Mouse (Mus musculus) gonadal fat pad, adult 2 months (tissue): ENCODE results near the gene Crispld2. TPM values are rescaled to one million over a fixed set of nuclear protein-coding genes. Genes with fewer than 3 reads are reported as not detected.

Experiments used
- DNase-seq: peaks from one replicate; pipeline ENCODE4 v3.0.0-alpha.2; 2012; ENCODE audit warnings: low read depth
- polyA plus RNA-seq: library from polyadenylated mRNA; depleted of rRNA; stranded (reverse); fragments of >200 nt; gene quantifications from 2 replicates; pipeline ENCODE4 v1.2.3, GENCODE M21; 2012; rRNA removed

The Crispld2 gene
- polyA plus RNA-seq, 1 experiment: 36.5 TPM

DNA sequence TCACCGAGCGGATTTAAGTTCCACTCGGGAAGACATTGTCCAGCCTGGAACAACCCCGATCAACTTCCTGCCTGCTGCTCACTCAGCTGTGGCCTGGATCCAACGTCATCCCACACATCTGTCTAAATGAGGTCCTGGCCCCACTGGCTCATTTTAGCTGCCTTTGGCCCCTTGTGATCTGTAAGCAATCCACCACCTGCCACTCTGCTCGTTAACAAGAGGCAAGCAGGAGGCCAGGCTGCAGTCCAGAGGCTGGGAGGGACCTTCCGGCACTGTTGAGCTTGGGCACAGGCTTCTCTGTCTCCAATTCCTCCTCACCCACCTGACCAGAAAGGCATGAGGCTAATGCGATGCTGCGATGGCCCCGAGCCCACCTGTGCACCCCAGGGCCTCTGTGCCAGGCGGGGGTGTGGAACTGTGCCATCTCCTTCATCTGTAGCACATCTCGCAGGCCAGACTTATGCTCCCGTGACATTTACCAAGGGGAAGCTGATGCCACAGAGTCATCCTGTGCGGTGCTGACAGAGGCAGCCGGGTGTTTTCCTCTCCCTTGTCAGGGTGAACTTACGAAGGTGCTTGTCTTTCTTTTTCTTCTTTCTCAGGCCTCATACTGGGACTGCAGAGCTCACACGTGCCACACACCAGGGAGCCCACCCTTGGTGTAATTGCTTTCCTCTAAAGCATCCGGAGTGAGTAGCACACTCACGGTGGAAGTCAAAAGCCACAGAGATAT lies 75.9 kb downstream of the Crispld2 start:
- no peak for DNase-seq

DNA sequence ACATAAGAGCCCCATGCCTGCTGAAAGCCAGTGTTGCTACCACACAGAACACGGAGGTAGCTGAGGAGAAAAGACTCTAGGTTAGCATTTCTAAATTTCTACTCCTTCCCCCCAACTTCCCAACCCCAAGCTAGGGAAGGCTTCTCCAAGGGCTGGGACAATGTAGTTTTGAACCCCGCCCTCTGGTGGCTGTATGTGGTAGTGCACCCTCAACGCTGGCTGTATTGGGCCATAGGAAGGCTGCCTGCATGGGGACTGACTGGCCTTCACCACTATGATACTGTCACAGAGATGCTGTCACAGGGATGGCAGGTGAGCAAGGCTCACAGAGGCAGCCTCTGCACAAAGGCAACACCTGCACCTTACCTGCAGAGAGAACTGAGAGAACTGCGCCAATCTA lies 79.4 kb downstream of the Crispld2 start:
- DNase-seq: peak; percentile 30

DNA sequence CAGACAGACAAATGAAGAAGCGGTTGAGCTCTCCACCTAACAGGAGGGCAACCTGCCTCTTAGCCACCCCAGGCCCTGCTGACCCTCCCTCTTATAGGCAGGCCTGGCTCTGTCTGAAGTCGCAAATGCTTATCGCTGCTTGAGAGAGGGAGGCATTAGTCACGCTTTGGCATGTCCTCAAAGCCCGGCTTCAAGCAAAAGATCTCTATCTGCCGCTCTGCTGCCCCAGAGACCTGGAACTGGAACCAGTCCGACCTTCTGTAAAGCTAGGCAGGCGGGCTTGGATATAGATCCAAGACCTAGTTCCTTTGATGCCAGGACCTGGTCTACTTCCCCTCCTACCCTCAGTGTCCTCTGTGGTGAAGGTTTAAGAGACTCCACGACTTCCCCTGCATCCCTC lies 80.0 kb downstream of the Crispld2 start:
- peak; percentile 36 for DNase-seq

DNA sequence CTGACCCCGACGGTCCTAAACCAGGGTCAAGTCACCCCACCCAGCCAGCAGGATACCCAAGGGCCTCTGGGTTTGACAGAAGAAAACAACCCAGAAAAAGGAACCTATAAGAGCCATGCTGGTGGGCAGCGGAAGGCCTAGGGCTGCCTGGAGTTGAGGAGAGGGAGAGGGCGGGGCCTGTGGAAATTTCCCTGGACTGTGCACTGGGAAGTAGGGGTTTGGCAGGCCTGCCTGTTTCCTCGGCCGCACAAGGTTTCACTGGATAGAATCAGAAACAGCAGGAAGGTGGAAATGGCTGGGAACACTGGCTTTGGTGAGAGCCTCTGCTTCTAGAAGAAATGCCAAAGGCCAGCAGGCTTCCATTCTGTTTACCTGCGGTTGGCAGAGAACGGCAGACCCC lies 80.6 kb downstream of the Crispld2 start:
- no peak for DNase-seq

DNA sequence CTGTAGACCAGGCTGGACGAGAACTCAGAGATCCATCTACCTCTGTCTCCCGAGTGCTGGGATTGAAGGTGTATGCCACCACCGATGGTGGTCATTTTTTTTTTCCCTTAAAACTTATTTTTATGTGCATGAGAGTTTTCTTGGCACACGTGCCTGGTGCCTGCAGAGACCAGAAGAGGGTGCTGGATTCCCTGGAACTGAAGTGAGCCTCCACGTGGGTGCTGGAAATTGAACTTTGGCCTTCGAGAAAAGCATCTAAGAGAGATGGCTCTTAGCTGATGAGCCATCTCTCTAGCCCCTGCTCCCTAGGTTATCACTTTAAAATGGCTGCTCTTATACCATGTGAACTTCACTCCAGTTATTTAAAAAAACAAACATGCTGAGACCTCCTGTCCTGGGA lies 82.3 kb downstream of the Crispld2 start:
- DNase-seq: no peak

DNA sequence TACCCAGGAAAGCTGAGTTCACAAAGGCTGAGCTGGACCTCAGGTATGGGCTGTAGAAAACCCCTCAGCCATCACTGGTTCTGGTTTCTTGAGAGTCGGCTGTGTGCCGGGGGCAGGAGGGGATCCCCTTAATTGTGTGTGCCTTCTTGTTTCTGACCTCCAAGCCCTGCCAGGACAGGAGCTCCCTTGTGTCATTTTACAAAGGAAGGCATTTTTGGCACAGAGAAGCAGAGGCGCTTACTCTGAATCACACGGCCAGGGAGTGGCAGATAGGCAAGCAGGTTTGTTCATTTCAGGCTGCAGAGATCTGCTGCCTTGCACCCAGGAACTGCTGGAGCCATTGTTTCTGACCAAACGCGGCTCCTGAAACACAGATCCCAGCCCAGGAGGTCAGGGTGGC lies 83.1 kb downstream of the Crispld2 start:
- DNase-seq: no peak

DNA sequence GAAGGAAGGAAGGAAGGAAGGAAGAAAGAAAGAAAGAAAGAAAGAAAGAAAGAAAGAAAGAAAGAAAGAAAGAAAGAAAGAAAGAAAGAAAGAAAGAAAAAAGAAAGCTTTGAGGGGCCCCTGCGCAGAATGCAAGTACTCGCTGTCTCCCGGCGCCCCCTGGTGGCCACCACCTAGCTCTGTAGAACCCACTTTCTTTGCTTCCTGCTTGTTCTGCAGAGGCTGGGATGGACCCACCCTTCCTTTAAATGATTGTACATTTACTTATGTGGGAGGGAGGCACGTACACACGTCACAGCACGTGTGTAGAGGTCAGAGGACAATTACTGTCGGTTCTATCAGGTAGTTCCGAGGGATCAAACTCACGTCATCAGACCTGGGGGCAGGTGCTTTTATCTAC lies 85.8 kb downstream of the Crispld2 start:
- DNase-seq: no peak

DNA sequence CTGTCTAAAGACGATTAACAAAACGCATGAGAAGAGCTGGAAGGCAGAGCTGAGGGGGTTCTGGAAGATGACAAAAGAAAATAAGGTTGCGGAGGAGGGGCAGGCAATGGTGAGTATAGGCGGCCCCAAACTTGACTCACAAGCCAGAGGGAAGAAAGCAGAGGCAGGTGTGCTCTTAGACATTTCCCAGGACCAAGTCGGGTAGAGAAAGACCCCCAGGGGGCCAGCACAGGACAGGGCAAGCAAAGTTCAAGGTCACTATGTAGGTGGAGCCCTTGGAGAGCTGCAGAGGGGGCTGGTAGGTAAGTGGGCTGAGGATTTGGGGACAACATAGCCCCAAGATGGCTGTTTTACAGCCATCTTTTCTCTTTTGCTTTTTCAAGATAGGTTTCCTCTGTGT lies 87.1 kb downstream of the Crispld2 start:
- DNase-seq: no peak

DNA sequence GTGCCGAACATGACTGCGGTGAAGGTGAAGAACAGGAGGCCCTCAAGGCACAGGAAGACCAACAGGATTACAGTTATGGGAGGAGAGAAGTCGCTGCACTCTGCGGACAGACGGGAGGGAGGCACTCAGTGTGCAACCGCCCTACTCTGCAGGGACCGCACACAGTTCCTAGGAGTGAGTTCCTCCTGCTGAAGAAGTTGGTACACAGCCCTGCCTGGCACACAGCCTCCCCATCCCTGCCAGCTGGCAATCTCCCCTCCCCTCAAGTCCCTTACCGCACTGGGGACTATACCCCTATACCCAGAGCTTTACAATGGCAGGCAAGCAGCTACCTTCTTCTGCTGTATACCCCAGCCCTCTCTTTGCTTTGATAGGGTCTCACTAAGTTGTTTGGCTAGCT lies 91.0 kb downstream of the Crispld2 start:
- DNase-seq: no peak

DNA sequence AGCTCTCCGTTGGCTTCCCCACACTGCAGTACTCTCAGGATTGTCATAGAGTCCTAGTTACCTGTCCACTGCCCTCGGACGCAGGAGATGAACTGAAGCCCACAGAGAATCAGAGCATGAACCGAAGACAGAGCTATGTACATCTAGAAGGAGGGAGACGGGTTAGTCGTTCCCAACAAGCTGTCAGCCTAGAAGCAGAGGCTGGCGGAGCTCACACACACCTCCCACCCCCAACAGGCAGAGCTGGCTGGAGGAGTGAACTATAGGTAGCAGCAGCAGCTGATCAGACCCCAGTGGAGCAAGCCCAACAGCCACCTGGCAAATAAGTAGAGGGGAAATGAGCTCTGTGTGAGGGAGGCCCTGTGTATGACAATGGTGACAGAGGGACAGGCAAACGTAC lies 92.5 kb downstream of the Crispld2 start:
- DNase-seq: no peak

DNA sequence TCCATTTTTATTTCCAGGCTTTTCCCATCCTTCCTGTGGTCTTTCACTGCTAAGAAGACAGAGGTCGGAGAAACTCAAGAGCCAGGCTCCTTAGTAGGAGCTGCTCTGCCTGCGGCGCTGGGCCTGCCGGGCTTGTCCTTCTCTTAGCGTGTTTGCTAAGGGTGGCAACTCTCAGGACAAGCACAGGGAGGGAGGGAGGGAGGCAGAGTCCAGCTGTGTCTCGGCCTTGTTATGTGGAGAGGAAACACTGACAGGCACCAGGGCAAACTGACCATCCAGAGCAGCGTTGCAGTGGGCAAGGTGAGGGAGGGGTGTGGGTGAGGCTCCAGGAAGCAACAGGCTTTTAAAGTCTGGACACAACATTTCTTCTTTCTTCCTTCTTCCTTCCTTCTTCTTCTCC lies 97.3 kb downstream of the Crispld2 start:
- DNase-seq: no peak

DNA sequence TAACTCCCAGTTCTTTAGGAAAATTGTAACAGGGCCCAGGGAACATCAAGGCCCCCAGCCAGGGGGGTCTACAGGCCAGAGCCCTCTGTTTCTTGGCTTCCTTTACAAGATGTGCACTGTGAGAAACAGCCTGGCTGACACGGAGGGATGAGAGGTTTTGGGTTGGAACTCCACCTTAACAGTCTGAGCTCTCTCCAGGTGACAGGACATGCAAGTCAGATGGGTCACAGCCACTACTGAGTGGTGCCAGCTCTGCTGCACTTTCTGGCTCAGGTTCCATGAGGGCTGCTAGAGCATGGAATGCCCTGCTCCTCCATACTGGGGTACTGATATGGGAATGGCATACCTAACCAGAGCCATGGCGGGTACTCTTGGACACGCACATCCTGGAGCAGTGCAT lies 98.8 kb downstream of the Crispld2 start:
- DNase-seq: no peak

DNA sequence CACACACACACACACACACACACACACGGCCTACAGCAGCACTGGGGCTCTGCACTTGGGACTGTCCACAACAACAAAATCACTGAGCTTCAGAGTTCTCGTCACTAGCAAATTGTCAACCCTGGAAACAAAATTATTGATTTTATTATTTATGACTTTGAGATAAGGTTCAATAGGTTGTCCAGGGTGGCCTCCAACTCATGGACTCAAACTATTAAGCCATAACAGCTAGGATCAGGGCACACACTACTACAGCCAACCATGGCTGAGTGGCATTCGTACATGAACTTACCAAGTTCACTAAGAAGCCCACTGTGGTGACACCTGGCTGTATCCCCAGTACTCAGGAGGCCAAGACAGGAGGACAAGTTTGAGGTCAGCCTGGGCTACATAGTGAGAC lies 100.9 kb downstream of the Crispld2 start:
- no peak for DNase-seq

DNA sequence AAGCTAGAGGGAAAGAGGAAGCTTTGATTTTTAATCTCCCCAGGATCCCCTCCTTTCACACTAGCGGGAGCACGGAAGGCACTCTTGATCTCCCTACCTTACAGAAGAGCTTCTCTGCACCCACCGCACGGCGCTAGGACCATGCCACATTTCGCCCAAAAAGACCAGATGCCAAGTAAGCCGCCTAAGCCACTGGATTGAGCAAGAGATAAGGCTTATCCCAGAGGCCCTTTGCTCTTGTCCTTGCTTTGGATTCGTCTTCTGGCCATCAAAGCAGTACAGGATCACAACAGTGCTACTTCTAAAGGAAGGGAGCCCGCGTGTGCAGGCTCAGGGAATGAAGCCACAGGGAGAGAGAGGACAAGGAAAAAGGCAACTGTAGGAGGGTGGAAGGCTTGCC lies 102.6 kb downstream of the Crispld2 start:
- no peak for DNase-seq

DNA sequence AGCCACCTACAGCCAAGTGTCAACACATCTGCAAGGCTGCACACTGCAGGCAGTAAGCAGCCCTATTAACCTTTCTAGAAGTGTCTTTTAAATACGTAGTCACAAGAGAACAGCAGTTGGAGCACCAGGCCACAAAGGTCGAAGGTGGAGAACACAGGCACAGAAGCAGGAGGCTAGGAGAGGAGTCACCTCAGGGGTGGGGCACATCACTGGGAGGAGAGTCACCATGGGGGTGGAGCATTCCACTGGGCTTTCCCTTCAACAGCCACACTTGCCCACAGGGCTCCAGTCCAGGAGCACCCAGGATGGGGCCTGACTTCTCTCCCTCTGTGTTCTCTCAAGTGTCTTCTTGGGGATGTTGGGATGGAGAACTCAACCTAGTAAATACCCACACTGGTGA lies 104.2 kb downstream of the Crispld2 start:
- no peak for DNase-seq

DNA sequence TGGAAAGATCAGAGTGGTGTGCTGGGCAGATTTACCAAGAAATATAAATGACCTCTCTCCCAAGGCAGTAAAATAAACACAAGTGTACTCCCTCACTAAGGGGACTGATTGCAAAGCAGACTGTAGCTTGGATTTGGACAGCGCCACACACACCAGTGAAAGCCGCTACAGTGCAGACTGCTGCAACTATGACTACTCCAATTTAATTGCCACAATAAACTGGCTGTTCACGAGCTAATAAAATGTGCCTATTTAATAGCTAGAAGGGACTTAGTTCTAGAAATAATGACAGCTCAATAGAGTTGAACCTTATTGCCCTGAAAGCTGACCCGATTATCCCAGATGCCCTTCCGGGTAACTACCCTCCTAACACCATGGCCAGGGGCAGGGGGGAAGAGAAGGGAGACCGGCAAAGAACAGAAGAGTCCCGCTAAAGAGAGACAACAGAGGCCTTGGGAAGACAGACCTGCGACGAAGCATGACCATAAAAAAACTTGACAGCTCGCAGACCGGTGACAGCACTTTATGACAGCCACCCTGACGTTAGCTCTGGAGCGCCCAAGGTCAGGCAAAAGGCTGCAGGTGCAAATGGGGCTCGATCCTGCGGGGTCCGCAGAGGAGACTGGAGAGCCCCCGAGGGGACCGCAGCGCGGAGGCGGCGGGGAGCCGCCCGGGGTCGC lies 108.3 kb downstream of the Crispld2 start:
- DNase-seq: no peak

DNA sequence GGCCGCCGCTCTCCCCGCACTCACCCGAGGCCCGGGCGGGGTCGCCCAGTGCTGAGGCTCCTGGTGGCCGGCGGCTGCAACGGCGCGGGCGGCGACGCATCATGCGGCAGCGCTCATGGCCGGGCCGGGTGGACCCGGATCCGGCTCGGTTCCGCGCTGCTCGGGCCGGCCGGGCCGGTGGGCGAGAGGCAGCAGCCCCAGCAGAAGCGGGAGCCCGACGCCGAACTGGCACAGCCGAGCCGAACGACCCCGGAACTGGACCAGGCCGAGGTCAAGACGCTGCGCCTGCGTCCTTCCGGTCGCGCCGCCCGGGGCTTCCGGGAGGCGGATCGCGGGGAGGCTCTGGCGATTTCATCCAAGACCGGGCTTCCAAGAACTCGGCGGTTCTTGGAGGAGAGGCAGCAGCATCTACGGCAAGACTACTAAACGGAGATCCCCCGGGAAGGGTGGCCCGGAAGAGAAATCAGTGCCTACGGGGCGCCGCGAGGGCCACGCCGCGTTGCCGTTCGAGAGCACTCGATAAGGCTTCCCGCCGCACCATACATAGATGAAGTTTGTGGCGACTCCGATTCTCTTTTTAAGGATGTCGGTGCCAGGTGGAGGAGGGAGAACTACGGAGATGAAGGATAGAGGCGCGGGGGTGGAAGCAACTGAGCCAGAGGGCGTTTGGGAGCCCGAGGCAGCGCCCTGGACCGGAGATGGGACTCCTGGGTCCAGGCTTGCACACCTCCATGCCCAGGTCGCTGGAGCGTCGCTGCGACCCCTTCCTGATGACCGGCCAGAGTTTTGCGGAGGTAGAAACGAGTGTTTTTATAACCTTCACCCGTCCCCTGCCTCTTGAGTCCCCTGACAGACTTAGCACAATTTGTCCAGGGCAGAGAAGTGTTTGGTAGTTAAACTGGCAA lies 109.1 kb downstream of the Crispld2 start, which contains the start of gene Zdhhc7:
Gene Zdhhc7, minus strand, starts transcription at position 415 of the 905 bp plus-strand sequence.
- no peak for DNase-seq

Other genes with a start within 250 kb of the Crispld2 start
- 9.9 and 12.8 TPM in 2 replicates for gene Tldc1, start 214.0 kb upstream of the Crispld2 start, polyA plus RNA-seq
- 81.5 and 109 TPM in 2 replicates for gene Cotl1, start 151.9 kb upstream of the Crispld2 start, polyA plus RNA-seq
- 23.8 and 26.3 TPM in 2 replicates for gene Klhl36, start 130.2 kb upstream of the Crispld2 start, polyA plus RNA-seq
- gene Usp10, start 82.1 kb upstream of the Crispld2 start, polyA plus RNA-seq: 44.4 and 87.8 TPM in 2 replicates
- 85.6 and 119 TPM in 2 replicates for gene Gm20388, start 81.6 kb upstream of the Crispld2 start, polyA plus RNA-seq
- gene Zdhhc7, start 109.0 kb downstream of the Crispld2 start, polyA plus RNA-seq: 53.0 and 62.2 TPM in 2 replicates
- gene 6430548M08Rik, start 121.7 kb downstream of the Crispld2 start, polyA plus RNA-seq: 17.9 and 19.8 TPM in 2 replicates
- gene Fam92b, start 185.0 kb downstream of the Crispld2 start, polyA plus RNA-seq: 0.77 and 0.88 TPM in 2 replicates
- 24.0 and 29.1 TPM in 2 replicates for gene Gse1, start 236.0 kb downstream of the Crispld2 start, polyA plus RNA-seq